Mouse (Mus musculus): Measurements from ENCODE around the gene Rpl3l.

The Rpl3l gene

GRCm38 (mm10) chr17:24742307-24742706, 14.7 kb downstream of the Rpl3l start:
- DNase-seq (ENCODE audit: low spot score) = no peak

- no peak for DNase-seq (ENCODE audit: low spot score)
These were observed 16.3 kb downstream of the Rpl3l start for GRCm38 (mm10) chr17:24743896-24744295.

GRCm38 (mm10) chr17:24744381-24744780, 16.8 kb downstream of the Rpl3l start:
- DNase-seq (ENCODE audit: low spot score) = no peak

- DNase-seq (ENCODE audit: low spot score) = peak; percentile 66
These were observed 18.2 kb downstream of the Rpl3l start for GRCm38 (mm10) chr17:24745526-24746497.

DNA sequence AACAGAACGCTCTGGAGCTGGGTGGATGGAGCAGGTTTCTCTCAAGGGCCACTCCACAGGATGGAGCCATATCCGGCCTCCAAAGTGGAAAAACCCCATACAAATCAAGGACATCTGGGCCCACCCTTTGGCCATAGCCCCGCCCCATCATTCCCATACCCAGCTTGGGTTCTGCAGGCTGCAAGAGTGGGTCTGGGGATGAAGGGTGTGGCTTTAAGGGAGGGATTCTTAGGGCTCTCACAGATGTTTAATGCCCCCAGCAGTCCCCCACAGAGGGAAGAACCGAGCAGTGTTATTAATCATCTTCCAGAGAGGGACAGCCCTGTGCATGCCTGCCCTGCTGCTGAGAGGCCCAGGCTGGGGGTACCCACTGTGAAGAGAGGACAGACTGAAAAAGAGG, 19.4 kb downstream of the Rpl3l start:
- no peak for DNase-seq (ENCODE audit: low spot score)

- DNase-seq (ENCODE audit: low spot score) = no peak
These were observed 23.9 kb downstream of the Rpl3l start for GRCm38 (mm10) chr17:24751528-24751927.

DNA sequence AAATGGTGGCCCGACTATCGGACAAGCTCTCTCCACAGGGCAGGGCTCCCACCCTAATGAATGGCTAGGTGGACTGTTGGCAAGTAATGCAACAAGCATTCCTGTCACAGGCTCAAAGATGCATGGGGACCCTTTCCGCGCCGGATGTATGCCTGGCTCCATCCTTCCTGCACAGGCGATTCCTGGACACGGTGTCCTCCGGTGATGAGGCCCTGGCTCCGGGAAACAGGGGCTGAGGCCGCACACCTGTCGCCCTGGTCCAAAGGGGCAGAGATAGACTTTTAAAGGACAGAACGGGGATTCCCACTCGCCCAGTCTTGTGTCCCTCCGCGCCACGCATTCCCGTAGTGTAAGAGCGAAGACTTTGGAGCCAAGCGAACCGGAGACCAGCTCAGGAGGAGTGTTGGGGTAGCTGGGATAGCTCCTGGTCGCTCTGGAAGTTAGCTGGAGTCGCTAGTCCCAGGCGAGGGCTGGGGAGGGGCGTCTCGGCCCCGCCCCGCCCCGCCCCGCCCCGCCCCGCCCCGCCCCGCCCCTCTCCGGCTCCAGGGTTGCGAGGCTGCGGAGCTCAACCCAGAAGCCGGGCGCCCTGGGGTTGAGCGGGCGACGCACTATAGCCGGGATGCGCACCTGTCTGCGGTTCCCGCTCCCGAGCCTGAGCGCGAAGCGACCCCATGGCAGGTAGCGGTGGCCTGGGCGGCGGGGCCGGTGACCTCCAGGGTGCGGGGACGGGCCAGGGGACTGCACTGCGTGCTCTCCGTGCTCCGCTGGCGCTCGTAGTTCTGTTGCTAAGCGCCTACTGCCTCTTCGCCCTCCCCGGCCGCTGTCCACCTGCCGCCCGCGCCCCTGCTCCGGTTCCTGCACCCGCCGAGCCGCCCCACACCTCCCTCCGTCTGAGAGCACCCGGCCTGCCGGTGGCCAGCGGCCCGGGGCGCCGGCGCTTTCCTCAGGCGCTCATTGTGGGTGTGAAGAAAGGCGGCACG, 25.1 kb downstream of the Rpl3l start, which contains the start of gene Hs3st6:
Gene Hs3st6, plus strand, starts transcription at position 574 of the 980 bp plus-strand sequence.
- DNase-seq (ENCODE audit: low spot score) = no peak

DNA sequence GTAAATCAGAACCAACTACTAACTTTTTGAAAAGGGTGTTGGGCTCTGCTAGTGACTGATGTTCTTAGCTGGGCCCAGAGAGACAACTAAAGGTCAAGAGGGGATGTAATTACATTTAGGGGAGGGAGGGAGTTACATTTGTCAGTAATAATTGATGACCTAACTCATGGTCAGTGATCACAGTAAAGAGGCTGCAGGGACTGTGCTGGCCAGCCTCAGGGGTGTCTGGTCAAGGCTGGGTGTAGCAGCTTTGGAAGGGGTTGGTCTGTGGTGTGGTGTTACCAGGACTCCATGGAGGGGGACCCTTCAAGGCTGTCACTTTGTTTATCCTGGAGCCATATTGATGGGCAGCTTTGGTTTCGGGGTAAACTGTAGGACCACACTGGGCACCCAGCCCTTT, 29.8 kb downstream of the Rpl3l start:
- no peak for DNase-seq (ENCODE audit: low spot score)

- DNase-seq (ENCODE audit: low spot score) = no peak
These were observed 33.5 kb downstream of the Rpl3l start for GRCm38 (mm10) chr17:24761121-24761520.

DNA sequence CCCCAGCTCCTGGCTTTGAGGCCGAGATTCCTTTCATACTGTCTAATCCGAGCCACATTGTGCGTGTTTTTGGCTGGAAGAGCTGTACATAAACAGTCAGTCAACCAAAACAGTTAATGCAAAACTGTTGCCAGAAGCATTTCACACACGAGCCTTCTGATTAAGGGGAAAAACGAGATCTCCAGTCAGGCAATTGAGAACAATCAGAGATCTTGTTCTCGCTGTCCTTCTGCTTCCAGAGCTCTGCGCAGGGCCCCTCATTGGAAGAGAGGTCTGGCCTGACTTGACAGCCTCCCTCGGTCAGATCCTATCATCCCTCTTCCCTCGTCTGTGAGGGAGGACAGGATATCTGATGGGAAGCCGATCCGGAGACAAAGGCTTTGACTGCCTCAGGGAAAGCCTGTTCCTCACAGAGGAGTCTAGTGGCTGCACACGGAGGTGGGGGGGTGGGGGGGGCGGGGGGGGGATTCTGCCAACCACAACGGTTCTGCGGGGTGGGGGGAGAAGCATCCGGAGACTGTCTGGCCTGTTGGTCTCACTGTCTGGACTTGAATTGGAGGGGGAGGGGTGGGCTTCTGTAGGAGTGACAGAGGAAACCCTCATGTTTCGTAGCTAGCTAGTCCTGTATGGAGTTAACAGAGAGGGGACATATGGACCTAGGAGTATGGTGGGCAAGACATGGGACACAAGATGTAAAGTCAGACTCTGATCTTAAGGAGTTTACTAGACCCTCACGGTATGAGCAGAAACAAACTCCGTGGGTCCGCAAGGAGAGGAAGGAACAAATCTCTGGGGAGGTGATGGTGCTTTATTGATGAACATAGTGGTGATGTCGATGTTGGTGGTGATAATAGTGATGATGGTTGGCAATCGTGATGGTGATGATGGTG, 37.6 kb downstream of the Rpl3l start:
- DNase-seq (ENCODE audit: low spot score) = no peak

DNA sequence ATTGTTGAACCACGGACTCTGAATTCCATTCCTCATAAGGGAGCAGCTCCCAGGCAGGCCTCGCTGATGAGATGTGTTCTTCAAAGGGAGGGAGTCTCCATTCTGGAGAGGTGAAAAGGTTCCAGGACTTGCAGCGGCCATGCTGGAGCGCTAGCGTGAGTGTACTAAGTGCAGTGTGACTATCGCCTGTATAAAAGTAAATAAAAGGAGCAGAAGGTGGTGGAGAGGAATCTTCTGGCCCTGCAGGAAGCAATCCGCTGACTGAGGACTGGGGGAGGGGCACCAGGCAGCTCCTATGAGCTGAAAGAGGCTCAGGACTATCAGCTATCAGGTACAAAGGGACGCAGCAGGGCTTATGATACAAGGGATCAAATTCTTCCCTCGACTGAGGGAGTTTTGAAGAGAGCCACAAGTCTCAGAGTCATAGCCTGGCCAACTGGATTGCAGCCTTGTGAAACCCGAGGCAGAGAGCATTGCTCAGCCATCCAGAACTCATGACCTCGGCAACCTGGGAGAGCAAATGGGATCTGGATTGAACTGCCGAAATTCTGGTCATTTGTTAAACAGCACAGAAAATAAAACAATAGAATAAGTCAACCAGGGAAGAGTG, 38.8 kb downstream of the Rpl3l start:
- no peak for DNase-seq (ENCODE audit: low spot score)

DNA sequence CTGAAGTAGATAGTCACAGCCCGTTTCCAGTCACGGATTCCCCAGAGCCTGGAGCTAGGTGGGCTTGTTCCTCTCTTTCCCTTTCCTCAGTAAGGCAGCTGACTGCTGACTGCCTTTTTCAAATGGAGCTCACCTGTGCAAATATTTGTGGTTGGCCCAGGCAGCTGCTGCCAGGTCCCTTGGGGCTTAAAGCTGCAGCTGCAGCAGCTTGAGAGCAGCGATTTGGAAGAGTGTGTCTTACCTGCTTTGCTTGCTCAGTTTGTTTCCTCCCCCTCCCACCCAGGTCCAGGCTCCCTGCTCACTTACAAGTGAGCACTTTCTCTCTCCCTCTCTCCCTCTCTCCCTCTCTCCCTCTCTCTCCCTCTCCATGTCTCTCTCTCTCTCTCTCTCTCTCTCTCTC, 41.5 kb downstream of the Rpl3l start:
- no peak for DNase-seq (ENCODE audit: low spot score)

DNA sequence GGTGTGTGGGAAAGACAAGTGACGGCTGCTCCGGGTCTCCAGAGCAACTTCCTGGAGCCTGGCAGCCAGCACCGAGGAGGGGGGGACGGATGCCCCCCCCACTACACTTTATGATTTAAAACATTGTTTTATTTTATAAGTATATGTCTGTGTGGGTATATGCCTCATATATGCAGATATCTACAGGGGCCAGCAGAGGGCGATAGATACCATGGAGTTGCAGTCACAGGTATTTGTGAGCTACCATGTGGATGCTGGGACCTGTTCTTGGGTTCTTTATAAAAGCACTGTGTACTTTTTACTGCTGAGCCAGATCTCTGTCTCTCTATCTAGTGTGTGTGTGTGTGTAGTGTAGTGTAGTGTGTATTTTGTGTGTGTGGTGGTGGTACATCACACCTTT, 45.6 kb downstream of the Rpl3l start:
- no peak for DNase-seq (ENCODE audit: low spot score)

GRCm38 (mm10) chr17:24775173-24775572, 47.6 kb downstream of the Rpl3l start:
- DNase-seq (ENCODE audit: low spot score) = no peak

GRCm38 (mm10) chr17:24777073-24777472, 49.5 kb downstream of the Rpl3l start:
- no peak for DNase-seq (ENCODE audit: low spot score)

- DNase-seq (ENCODE audit: low spot score) = no peak
These were observed 53.2 kb downstream of the Rpl3l start for GRCm38 (mm10) chr17:24780821-24781220.

Data from testis, postnatal 14 days (tissue).